Mouse (Mus musculus) liver, adult 2 months (tissue): ENCODE results near the gene Gsdmc4. TPM values are rescaled to one million over a fixed set of nuclear protein-coding genes. Genes with fewer than 3 reads are reported as not detected.
"Not testable (repeated sequence)": the region's sequence is repeated elsewhere in the genome, so short reads cannot be mapped to it uniquely, and the experiment has no call there.

Experiments used
- DNase-seq: peaks from one replicate; pipeline ENCODE4 v3.0.0-alpha.2; 2011; ENCODE audit warnings: low read depth, low spot score; ENCODE audit errors: extremely low read depth
- H3K27ac ChIP-seq: fragments of 200-500 bp; replicated peaks from 2 replicates; pipeline ENCODE4 v1.5.1; 2012; ENCODE audit warnings: low read depth, mild to moderate bottlenecking, control low read depth, inconsistent platforms, low read length; ENCODE audit not compliant: insufficient read depth
- H3K27me3 ChIP-seq: fragments of 200-500 bp; 2 replicates; pipeline ENCODE4 v1.6.1; 2012; ENCODE audit warnings: mild to moderate bottlenecking, moderate library complexity, low read length, inconsistent platforms; ENCODE audit not compliant: control insufficient read depth, insufficient read depth
- H3K36me3 ChIP-seq: fragments of 200-500 bp; 2 replicates; pipeline ENCODE4 v1.6.1; 2012; ENCODE audit warnings: low read length, inconsistent platforms; ENCODE audit not compliant: control insufficient read depth, insufficient read depth
- H3K4me1 ChIP-seq: fragments of 200-500 bp; 2 replicates; pipeline ENCODE4 v1.6.1; 2011; ENCODE audit warnings: low read length; ENCODE audit not compliant: control insufficient read depth, insufficient read depth
- H3K4me3 ChIP-seq: fragments of 200-500 bp; 2 replicates; pipeline ENCODE4 v1.5.1; 2011; ENCODE audit warnings: low read depth, mild to moderate bottlenecking, control low read depth, low read length, moderate library complexity; ENCODE audit not compliant: insufficient read depth
- H3K79me2 ChIP-seq: fragments of 200-500 bp; 2 replicates; pipeline ENCODE4 v1.6.1; 2012; ENCODE audit warnings: inconsistent platforms, mild to moderate bottlenecking, low read length, moderate library complexity; ENCODE audit not compliant: control insufficient read depth, insufficient read depth
- H3K9ac ChIP-seq: fragments of 200-500 bp; 2 replicates; pipeline ENCODE4 v1.6.1; 2012; ENCODE audit warnings: low read depth, mild to moderate bottlenecking, control low read depth, inconsistent platforms, low read length
- CTCF ChIP-seq: fragments of 200-500 bp; IDR thresholded peaks from 2 replicates; pipeline ENCODE4 v1.5.1; 2011; ENCODE audit warnings: low read depth, low read length, control low read depth
- POLR2A ChIP-seq: fragments of 200-500 bp; IDR thresholded peaks from 2 replicates; pipeline ENCODE4 v1.6.1; 2011; ENCODE audit warnings: low read length, control low read depth; ENCODE audit not compliant: insufficient read depth; ENCODE audit errors: extremely low read depth
- WGBS: fragments of 180-500 bp; shearing (Covaris S2); methylation state at CpG from one replicate; pipeline ENCODE4 v1.1.7; 2018; 5-methylcytosine and 5-hydroxymethylcytosine counted together
- polyA plus RNA-seq: library from polyadenylated mRNA; depleted of rRNA; stranded (reverse); fragments of >200 nt; gene quantifications from 2 replicates; pipeline ENCODE4 v1.2.3, GENCODE M21; 2012
- total RNA-seq: library from RNA; depleted of rRNA; stranded (reverse); fragments of >200 nt; gene quantifications from 2 replicates; pipeline ENCODE4 v1.2.3, GENCODE M21; 2014

Gsdmc4 gene
- total and polyA plus RNA-seq, 2 experiments = 0.17 TPM; not detected in 1

GRCm38 (mm10) chr15:63931404-63931803 is 19.3 kb upstream of the Gsdmc4 start:
- Histone ChIP-seq H3K9ac (no peak overlapping the region), H3K4me3 (no peak overlapping the region), H3K27ac (no peak overlapping the region), H3K27me3 (no peaks in the 10 kb centered on the region), H3K4me1 (no peaks in the 10 kb centered on the region), H3K36me3 (peaks cover 30% of the 10 kb centered on the region), H3K79me2 (no peaks in the 10 kb centered on the region)
- TF ChIP-seq POLR2A (no peak), CTCF (no peak)
- WGBS = 100% methylated on average over 1 of the region's 1 CpGs
- no peak for DNase-seq

DNA sequence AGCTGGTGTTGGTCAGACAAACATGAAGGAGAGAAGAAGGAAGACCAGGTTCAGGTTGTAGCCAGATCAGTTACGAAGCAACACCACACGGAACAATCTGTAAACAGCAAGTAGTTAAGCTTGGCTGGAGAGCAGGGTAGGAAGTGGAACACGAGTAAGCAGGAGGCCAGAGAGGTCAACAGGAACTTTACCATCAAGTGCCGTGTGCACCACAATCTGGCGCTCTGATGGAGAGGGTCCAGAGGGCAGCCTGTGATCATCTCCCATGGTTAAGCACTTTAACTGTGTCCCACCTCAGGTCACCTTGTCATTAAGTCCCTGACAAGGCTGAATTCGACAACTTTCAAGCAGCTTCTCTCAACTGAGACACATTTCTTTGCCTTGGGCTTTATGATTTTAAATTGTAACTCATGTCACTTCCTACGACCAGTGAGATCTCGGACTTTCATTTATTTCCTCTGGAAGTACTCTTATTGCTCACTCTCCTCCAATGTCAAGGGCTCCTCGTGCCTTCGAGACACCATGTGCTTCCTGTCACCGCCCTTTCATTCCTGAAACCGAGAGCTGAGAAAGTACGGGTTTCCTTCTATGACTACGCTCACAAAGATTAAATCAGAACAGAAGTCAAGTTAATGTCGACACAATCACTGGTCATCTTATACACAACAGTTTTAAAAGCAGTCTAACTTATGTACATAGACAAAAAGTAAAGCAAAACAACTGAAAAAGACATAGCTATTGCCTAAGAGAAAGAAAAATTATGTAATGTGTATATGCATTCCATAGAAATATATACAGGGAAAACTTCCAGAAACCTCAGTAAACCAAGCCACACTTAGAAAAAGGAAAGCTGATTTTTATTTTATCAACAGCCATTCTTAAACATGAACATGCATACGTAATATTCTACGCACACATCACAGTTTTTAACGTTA is 18.3 kb upstream of the Gsdmc4 start:
- no peak overlapping the region for H3K4me3 ChIP-seq
- no peaks in the 10 kb centered on the region for H3K27me3 ChIP-seq
- 91% methylated on average over 18 of the region's 18 CpGs for WGBS
- TF ChIP-seq CTCF (no peak), POLR2A (no peak)
- no peaks in the 10 kb centered on the region for H3K79me2 ChIP-seq
- DNase-seq = no peak
- no peak overlapping the region for H3K9ac ChIP-seq
- peaks cover 27% of the 10 kb centered on the region for H3K36me3 ChIP-seq
- H3K4me1 ChIP-seq = no peaks in the 10 kb centered on the region
- no peak overlapping the region for H3K27ac ChIP-seq

GRCm38 (mm10) chr15:63926201-63926600 is 14.1 kb upstream of the Gsdmc4 start:
- no peak overlapping the region for H3K9ac ChIP-seq
- TF ChIP-seq CTCF (no peak), POLR2A (no peak)
- H3K27me3 ChIP-seq = no peaks in the 10 kb centered on the region
- no peak overlapping the region for H3K27ac ChIP-seq
- H3K36me3 ChIP-seq = peaks cover 13% of the 10 kb centered on the region; the same call in 1 of the 2 replicates
- no peaks in the 10 kb centered on the region for H3K79me2 ChIP-seq
- H3K4me3 ChIP-seq = no peak overlapping the region
- WGBS = 79% methylated on average over 3 of the region's 3 CpGs
- no peak for DNase-seq
- H3K4me1 ChIP-seq = no peaks in the 10 kb centered on the region

DNA sequence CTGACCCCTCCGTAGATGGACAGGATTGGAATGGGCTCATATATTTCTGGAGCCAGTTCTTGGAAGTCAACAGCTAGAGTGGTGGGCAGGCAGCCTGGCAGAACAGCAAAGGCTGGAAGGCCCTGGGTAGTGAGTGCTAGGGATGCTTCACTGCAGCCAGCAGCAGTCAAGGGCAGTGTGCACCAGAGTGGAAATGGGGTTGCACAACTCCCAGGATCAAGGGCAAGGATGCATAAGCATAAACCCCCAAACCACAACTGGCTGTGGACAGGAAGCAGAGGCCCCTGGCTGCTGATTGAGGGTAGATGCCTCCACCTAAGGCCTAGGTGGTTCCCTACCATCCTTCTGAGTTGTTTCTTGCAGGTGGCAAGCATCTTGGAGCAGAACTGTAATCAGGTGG is 12.4 kb upstream of the Gsdmc4 start:
- TF ChIP-seq POLR2A (no peak), CTCF (no peak)
- 74% methylated on average over 1 of the region's 1 CpGs for WGBS
- peaks cover 5% of the 10 kb centered on the region; the same call in 1 of the 2 replicates for H3K36me3 ChIP-seq
- H3K27ac ChIP-seq = no peak overlapping the region
- no peak for DNase-seq
- no peaks in the 10 kb centered on the region for H3K4me1 ChIP-seq
- no peak overlapping the region for H3K9ac ChIP-seq
- no peaks in the 10 kb centered on the region for H3K27me3 ChIP-seq
- H3K79me2 ChIP-seq = no peaks in the 10 kb centered on the region
- H3K4me3 ChIP-seq = no peak overlapping the region

DNA sequence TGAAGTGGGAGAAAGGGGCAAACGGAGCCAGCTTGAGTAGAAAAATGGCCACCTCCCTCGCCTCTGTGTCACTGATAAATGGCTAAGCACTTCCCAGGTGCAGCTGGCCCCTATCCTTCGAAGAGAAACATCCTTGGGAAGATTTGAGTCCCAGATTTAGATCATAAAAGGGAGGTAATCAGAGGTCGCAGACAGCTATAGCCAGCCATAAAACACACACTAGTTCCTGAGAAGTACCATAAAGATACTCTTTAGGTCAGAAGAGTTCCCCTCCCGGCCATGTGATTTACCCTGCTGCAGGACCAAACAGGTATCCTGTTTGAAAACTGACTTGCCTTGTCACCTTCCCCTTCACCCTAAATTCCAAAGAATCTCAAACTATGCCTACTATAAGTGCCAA is 9.5 kb upstream of the Gsdmc4 start:
- not testable (repeated sequence) for H3K36me3 ChIP-seq, H3K9ac ChIP-seq, H3K79me2 ChIP-seq, H3K27ac ChIP-seq, H3K27me3 ChIP-seq, DNase-seq, H3K4me1 ChIP-seq, H3K4me3 ChIP-seq
- WGBS = 74% methylated on average over 3 of the region's 5 CpGs

DNA sequence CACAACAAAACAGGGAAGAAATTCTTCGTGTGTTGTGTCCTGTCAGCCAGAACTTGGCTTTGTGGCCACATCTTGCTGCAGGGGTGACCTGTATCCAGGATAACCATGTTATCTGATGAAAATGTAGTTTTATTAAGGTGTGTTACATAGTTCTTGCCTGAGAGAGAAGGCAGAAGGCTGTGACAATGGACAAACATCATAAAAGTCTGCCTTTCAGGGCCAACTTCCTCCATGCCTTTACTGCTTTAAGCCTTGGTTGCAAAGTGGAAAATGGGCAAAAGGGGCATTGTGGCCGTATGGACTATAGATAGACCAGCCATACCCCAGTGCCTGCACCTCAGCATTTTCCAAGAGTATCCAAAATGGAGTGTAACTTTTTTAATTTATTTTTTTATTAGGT is 7.6 kb upstream of the Gsdmc4 start:
- H3K27ac ChIP-seq, H3K27me3 ChIP-seq, H3K79me2 ChIP-seq, H3K9ac ChIP-seq, H3K4me3 ChIP-seq, H3K4me1 ChIP-seq, DNase-seq, H3K36me3 ChIP-seq: not testable (repeated sequence)
- WGBS = 76% methylated on average over 2 of the region's 2 CpGs

DNA sequence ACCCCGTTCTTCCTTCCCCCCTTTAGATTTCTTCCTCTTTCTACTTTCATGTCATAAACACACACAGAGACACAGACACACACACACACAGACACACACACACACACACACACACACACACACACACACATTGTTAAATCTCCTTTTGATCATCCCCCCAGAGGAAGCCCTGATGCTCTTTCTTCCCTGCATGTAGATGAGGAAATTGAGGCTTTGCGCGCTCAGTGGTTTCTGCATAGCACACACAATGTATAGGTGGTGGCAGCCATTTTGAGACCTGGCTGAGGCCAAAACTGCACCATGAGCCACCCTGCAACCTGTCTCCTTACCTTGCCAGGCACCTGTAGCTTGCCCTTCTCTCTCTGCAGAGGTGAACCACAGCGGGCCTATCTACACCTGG is 4.5 kb upstream of the Gsdmc4 start:
- H3K27ac ChIP-seq, H3K4me3 ChIP-seq, H3K36me3 ChIP-seq, DNase-seq, H3K79me2 ChIP-seq, H3K27me3 ChIP-seq, H3K4me1 ChIP-seq, H3K9ac ChIP-seq: not testable (repeated sequence)
- WGBS = 86% methylated on average over 4 of the region's 4 CpGs

DNA sequence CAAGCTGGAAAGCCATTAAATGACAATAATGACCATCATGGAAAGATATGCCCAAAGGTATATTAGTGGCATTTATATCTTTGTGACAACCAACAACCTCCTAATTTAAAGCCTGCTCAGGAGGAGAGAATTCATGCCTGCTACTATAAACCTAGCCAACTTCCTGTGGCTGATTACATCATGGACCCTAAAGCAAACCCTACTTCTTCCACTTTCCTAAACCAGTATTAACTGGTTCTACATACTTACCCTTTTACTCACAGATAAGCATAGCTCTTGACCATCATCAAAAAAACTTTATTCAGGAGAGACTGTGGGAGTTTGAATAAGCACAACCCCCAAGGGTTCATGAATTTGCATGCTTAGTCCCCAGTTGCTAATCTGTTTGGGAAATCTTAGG is 2.2 kb downstream of the Gsdmc4 start:
- not testable (repeated sequence) for H3K79me2 ChIP-seq, H3K36me3 ChIP-seq, H3K4me1 ChIP-seq, H3K9ac ChIP-seq, H3K27me3 ChIP-seq, DNase-seq, H3K27ac ChIP-seq, H3K4me3 ChIP-seq
